Mouse (Mus musculus) myocyte (in vitro differentiated cells): ENCODE measurements around the gene Gm3159. TPM values are rescaled to one million over a fixed set of nuclear protein-coding genes. Genes with fewer than 3 reads are reported as not detected.
"Not testable (repeated sequence)": the region's sequence is repeated elsewhere in the genome, so short reads cannot be mapped to it uniquely, and the experiment has no call there.

ENCODE experiments used
- H3K27me3 ChIP-seq: one replicate; pipeline ENCODE4 v1.6.1; 2011; ENCODE audit not compliant: control insufficient read depth, insufficient read depth, insufficient read length
- H3K36me3 ChIP-seq: one replicate; pipeline ENCODE4 v1.6.1; 2011; ENCODE audit not compliant: control insufficient read depth, insufficient read depth
- H3K4me2 ChIP-seq: one replicate; pipeline ENCODE4 v1.6.1; 2011; ENCODE audit warnings: low read depth, control low read depth
- H3K4me3 ChIP-seq: one replicate; pipeline ENCODE4 v1.5.1; 2011; ENCODE audit warnings: mild to moderate bottlenecking, control low read depth, moderate library complexity
- H3K79me2 ChIP-seq: one replicate; pipeline ENCODE4 v1.6.1; 2011; ENCODE audit not compliant: control insufficient read depth, insufficient read depth
- H3ac ChIP-seq: one replicate; pipeline ENCODE4 v1.6.1; 2011; ENCODE audit not compliant: control insufficient read depth, insufficient read length
- polyA plus RNA-seq: library from polyadenylated mRNA; unstranded; fragments of >200 nt; fragmentation: generic; extraction: Trizol; gene quantifications from one replicate; pipeline ENCODE4 v1.2.1, GENCODE M21; 2012; ENCODE audit warnings: missing spikeins

The Gm3159 gene
- not detected for polyA plus RNA-seq

DNA sequence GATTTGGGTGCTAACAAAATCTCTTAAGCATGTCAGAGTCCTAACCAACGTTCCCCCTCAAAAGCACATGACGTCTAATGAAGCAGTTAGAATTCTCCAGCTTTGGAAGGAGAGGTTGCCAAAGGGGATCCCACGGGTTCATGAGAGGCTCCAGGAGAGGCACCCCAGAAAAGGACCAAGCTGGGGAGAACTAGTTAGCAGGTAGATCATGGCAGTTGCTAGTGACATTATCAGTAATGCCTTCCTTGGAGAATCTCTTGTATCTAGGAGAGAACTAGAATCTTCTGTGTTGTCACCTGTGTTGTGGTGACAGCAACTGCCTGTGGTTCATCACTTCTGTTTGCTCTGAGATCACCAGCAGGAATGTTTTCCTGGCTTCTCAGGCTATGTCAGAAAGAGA lies at the start of gene Gm3159:
Gene Gm3159 (plus strand): TSS at position 301 of the 400 bp plus-strand sequence.
- not testable (repeated sequence) for H3K27me3 ChIP-seq, H3K4me3 ChIP-seq, H3K4me2 ChIP-seq, H3K79me2 ChIP-seq, H3K36me3 ChIP-seq, H3ac ChIP-seq

DNA sequence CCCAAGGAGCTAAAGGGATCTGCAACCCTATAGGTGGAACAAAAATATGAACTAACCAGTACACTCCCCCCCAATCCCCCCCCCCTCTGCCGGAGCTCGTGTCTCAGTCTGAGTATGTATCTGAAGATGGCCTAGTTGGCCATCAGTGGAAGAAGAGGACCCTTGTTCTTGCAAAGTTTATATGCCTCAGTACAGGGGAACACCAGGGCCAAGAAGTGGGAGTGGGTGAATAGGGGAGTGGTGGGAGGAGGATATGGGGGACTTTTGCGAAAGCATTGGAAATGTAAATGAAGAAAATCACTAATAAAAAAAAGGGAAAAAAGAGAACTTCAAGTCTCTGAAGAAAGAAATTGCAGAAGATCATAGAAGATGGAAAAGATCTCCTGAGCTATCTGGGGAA lies 28.3 kb upstream of the Gm3159 start:
- not testable (repeated sequence) for H3K36me3 ChIP-seq, H3K27me3 ChIP-seq, H3K4me2 ChIP-seq, H3K79me2 ChIP-seq, H3K4me3 ChIP-seq, H3ac ChIP-seq

DNA sequence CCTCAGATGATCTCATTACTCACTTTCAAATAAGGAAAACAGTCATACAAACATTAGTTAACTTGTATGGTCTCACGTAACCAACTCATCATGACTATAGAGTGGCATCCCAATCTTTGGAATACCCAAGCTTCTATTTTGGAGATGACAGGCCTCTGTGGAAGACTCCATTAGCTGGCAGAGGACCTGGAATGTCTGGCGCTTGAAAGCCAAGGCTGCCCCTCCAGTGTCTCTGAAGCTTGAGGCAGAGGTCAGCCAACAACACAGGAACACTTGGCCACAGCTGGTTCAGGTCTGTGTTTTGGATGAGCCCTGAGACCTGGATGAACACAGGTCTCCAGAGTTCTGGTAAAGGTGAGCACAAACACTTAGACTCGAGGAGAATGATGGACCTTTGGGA lies 27.6 kb upstream of the Gm3159 start:
- not testable (repeated sequence) for H3K79me2 ChIP-seq, H3K4me2 ChIP-seq, H3ac ChIP-seq

DNA sequence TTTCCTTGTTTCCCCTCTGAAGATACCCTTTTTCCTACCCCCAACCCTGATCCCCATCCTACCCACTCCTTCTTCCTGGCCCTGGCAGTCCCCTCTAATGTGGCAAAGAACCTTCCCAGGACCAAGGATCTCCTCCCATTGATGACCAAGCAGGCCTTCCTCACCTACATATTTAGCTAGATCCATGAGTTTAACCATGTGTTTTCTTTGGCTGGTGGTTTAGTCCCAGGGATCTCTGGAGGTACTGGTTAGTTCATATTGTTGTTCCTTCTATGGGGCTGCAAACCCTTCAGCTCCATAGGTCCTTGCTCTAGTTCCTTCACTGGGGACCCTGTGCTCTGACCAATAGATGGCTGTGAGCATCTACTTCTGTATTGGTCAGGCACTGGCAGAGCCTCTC lies 19.5 kb upstream of the Gm3159 start:
- not testable (repeated sequence) for H3K4me3 ChIP-seq, H3K4me2 ChIP-seq, H3K79me2 ChIP-seq, H3K36me3 ChIP-seq, H3K27me3 ChIP-seq, H3ac ChIP-seq

More for the DNA sequence above, 27.6 kb upstream of the Gm3159 start:
- H3K27me3 ChIP-seq, H3K4me3 ChIP-seq, H3K36me3 ChIP-seq: not testable (repeated sequence)

- not testable (repeated sequence) for H3K27me3 ChIP-seq, H3ac ChIP-seq, H3K4me2 ChIP-seq, H3K4me3 ChIP-seq, H3K79me2 ChIP-seq, H3K36me3 ChIP-seq
Observed at GRCm38 (mm10) chr14:4385606-4386005, 11.7 kb upstream of the Gm3159 start.

DNA sequence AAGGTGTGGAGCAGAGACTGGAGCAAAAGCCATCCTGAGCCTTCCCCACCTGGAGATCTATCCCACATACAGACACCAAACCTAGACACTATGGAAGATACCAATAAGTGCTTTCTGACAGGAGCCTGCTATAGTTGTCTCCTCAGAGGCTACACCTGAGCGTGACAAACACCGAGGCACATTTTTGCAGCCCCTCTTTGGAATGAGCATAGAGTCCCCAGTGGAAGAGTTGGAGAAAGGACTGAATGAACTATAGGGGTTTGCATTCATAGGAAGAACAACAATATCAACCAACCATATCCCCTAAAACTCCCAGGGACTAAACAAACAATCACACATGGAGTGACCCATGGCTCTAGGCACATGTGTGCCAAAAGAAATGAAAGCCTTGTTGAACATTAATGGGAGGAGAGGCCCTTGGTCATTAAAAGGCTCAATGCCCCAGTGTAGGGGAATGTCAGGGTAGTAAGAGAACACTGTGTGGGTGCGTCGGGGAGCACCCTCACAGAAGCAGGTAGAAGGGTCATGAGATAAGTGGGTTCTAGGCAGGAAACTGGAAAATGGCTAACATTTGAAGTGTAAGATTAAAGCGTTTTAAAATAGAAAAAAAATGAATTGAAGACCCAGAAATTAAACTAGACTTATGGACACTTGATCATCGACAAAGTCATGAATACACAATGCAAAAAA lies 4.3 kb upstream of the Gm3159 start:
- H3K27me3 ChIP-seq, H3K4me2 ChIP-seq: not testable (repeated sequence)

DNA sequence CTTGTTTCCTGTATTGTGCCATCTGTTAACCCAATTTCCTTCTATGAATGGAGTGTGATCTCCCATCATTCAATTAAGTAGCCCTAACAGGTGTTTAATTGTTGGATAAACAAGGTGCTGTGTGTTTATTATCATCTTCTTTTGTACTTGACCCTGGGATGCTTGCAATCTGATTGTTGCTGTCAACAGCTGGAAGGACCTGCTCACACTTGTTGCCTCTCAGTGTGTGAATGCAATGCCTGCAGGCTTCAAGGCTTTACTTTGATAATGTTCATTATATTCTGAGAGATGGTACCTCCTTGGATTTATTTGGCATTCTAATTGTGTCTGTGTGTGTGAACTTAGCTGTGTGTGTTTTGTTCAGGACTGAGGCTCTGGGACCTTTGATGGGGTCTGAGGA lies 1.3 kb downstream of the Gm3159 start:
- H3K79me2 ChIP-seq, H3K4me2 ChIP-seq, H3K4me3 ChIP-seq, H3ac ChIP-seq, H3K36me3 ChIP-seq, H3K27me3 ChIP-seq: not testable (repeated sequence)

More for the DNA sequence above, 4.3 kb upstream of the Gm3159 start:
- H3K36me3 ChIP-seq, H3K4me3 ChIP-seq, H3ac ChIP-seq, H3K79me2 ChIP-seq: not testable (repeated sequence)

DNA sequence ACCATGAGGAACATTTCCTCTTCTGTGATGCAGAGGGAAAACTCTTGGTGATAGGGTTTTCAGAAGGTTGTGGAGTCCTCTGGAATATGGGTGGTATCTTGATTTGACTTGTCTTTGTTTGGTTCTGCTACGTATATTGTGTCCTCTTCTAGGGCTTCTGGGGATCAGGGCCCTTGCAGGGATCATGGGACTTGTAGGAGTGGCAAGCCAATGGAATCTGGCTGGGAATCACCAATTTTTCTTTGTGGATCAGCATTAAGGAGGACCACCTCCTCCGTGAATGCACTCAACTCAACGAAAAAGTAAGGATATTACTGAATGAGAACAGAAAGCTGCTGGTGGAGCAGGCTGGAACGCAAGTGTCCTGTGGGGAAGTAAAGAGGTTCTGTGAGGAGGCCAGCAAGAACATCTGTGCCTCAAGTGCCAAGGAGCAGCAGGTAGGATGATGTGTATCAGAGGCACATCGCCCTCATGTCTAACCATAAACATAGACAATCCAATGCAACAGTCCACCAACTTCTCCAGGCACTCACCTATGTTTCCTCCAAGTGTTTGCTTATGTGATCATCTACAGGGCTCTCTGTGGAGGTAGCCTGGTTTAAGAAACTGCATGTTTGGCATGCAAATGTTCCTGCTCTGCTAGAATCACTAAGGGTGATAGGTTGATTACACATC lies 2.9 kb downstream of the Gm3159 start:
- H3K36me3 ChIP-seq, H3ac ChIP-seq, H3K27me3 ChIP-seq, H3K4me3 ChIP-seq, H3K79me2 ChIP-seq, H3K4me2 ChIP-seq: not testable (repeated sequence)

GRCm38 (mm10) chr14:4401245-4401644 lies 3.9 kb downstream of the Gm3159 start:
- not testable (repeated sequence) for H3K36me3 ChIP-seq, H3K27me3 ChIP-seq, H3K4me3 ChIP-seq, H3K4me2 ChIP-seq, H3ac ChIP-seq, H3K79me2 ChIP-seq

GRCm38 (mm10) chr14:4403840-4404239 lies 6.5 kb downstream of the Gm3159 start:
- not testable (repeated sequence) for H3K27me3 ChIP-seq, H3K4me3 ChIP-seq, H3ac ChIP-seq, H3K79me2 ChIP-seq, H3K4me2 ChIP-seq, H3K36me3 ChIP-seq

- not testable (repeated sequence) for H3K4me3 ChIP-seq, H3K79me2 ChIP-seq, H3ac ChIP-seq, H3K27me3 ChIP-seq, H3K4me2 ChIP-seq, H3K36me3 ChIP-seq
Observed at GRCm38 (mm10) chr14:4409939-4410338, 12.6 kb downstream of the Gm3159 start.

GRCm38 (mm10) chr14:4414965-4415835 lies 17.9 kb downstream of the Gm3159 start, which contains the start of gene Gm3164:
Gm3164 (plus strand) TSS chr14:4415448.
- H3K4me3 ChIP-seq: not testable (repeated sequence)

More at GRCm38 (mm10) chr14:4414965-4415835, 17.9 kb downstream of the Gm3159 start, which contains the start of gene Gm3164:
- H3K4me2 ChIP-seq, H3K79me2 ChIP-seq, H3K36me3 ChIP-seq, H3K27me3 ChIP-seq, H3ac ChIP-seq: not testable (repeated sequence)
